Mouse (Mus musculus) testis, adult 2 months (tissue): ENCODE data around the gene Fam131c.

Experiments used
- CTCF ChIP-seq: fragments of 200-500 bp; IDR thresholded peaks from 2 replicates; pipeline ENCODE4 v1.5.1; 2012; ENCODE audit warnings: low read depth, mild to moderate bottlenecking, inconsistent platforms, low read length, moderate library complexity; ENCODE audit not compliant: control insufficient read depth, insufficient read depth, insufficient replicate concordance
- POLR2A ChIP-seq: fragments of 200-500 bp; IDR thresholded peaks from 2 replicates; pipeline ENCODE4 v1.6.1; 2012; ENCODE audit warnings: low read depth, mild to moderate bottlenecking, inconsistent platforms, low read length, moderate library complexity; ENCODE audit not compliant: control insufficient read depth

DNA sequence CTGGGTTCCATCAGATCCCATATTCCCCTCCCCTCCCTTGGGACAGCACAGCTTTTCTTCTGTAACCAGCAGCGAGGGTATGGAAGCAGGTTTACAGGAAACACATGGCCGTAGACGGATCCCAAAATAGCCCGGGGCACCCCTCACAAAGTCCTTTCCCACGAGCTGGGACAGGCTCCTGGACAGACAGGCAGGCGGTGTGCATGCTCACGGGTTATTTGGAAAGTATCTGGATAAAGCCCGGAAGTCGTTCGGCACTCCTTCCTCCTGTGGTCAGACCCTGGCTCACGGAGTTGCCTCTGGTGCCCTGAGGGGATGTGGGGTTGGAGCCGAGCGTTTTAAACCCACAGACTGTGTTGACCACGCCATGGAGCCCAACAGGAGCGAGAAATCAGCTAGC lies 42.4 kb upstream of the Fam131c start:
- TF ChIP-seq CTCF (no peak), POLR2A (no peak)
